Mouse (Mus musculus) neural tube, postnatal 0 days (tissue): ENCODE results near the gene Wdr37. TPM values are rescaled to one million over a fixed set of nuclear protein-coding genes. Genes with fewer than 3 reads are reported as not detected.

Experiments used
- microRNA-seq: library from miRNA; unstranded; fragments of <30 nt; microRNA quantifications from one replicate; pipeline ENCODE4, GENCODE M21; 2016
- polyA plus RNA-seq: library from polyadenylated mRNA; unstranded; fragments of >200 nt; fragmentation: Nextera tagmentation; extraction: Ambion mirVana; gene quantifications from 2 replicates; pipeline ENCODE4 v1.2.1, GENCODE M21; 2015

Gene Wdr37
- polyA plus RNA-seq = 37.3 and 37.4 TPM in 2 replicates

DNA sequence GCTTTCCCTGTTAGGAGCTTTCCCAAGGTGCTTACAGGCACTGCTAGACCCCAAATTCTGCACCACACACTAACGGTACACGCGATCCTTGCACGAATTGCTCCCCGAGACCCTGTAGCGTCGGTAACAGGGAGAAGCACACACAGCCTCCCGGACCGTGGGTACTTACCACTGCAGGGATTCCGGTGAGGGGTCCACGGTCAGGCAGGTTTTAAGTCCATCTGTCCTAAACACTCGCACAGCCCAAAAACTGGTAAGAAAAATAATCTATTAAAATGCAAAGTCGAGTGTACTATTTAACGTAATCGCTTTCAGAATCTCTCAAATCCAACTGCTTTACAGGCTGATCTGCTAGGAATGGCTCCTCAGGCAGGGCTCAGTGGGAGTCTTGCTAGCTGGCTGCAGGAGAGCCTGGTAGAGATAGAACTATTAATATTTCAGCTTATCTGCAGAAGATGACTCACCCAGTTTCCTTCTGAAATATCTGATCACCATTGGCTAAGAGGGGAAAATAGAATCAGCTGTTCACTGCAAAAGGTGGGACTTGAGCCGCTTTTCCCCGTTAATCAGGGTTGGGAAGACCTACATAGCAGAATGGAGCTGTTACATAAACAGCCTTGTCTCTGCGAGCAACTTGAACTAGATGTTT lies at the start of gene Wdr37:
Gene Wdr37, minus strand, starts transcription at position 596 of the 649 bp plus-strand sequence.

DNA sequence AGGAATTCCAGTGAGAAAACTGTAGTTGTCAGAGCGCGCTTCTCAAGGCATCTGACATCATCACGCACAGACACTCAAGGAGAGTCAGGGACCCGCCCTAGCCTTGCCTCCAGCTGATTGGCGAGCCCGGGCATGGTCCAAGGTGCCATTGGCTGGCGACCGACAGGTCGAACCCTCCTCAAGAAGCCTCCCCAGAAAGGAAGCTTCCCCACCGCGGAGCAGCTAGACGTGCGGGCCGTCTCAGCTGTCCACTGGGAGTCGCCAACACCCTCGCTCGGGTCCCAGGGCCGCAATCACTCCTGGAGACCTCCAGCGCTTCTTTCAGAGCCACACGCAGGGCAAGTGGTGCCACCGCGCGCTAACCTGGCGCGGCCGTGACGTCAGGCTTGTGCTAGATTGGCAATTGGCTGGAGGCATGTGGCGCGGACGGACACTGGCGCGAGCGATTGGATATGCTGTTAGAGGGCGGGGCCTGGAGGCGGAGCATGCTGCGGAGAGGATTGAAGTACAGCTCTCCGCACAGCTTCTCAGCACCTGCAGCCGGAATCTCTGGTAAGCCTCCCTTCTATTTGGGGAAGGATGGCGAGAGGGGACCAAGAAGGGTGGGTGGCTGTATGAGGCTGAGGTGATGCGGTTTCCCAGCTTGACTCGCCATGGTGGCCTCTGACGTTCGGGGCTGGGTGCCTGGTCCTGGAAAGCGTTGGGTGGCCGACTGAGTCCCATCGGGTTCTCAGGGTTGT lies 13.9 kb upstream of the Wdr37 start, which contains the start of gene Idi1:
Gene Idi1, plus strand, starts transcription at position 57 of the 740 bp plus-strand sequence.

Small RNA genes lying within 50 kb of the gene (microRNA-seq; reads per million reads assigned to microRNA genes)
- gene Gm22750 = not detected

Other genes with a start within 250 kb of the Wdr37 start
- gene Idi1, start 13.6 kb upstream of the Wdr37 start, polyA plus RNA-seq = 82.0 and 82.2 TPM in 2 replicates
- not detected in 2 replicates for gene Gm9745, start 76.3 kb upstream of the Wdr37 start, polyA plus RNA-seq
- not detected in 2 replicates for gene Idi2, start 81.0 kb upstream of the Wdr37 start, polyA plus RNA-seq
- 48.9 and 53.1 TPM in 2 replicates for gene Gtpbp4, start 124.2 kb upstream of the Wdr37 start, polyA plus RNA-seq
- 33.1 and 35.5 TPM in 2 replicates for gene Larp4b, start 222.0 kb upstream of the Wdr37 start, polyA plus RNA-seq